Mouse (Mus musculus): ENCODE measurements at regions not wholly inside any gene's neighbourhood (a gene's known extent, or its start where the extent isn't known, plus 50 kb on each side); places are given as distances from the start of the nearest gene placed in this dataset.
A peak's percentile ranks its signal among the peaks of the same experiment; 100 is the strongest.

- TF ChIP-seq POLR2A (IDR thresholded peaks at IDR 0.05; ENCODE audit: borderline replicate concordance, extremely low read depth, low read depth, low read length), result no peak
- no peak for TF ChIP-seq CTCF (IDR thresholded peaks at IDR 0.05; ENCODE audit: insufficient read depth, low read length)
- WGBS, result 21% methylated on average over 3 of the region's 3 CpGs
- H3K4me3 ChIP-seq (replicated peaks; ENCODE audit: extremely low read depth, low read depth, low read length), result no peak overlapping the region
- DNase-seq, result no peak
- H3K4me1 ChIP-seq (ENCODE audit: control insufficient read depth, insufficient read depth, low read length), result no peaks in the 10 kb centered on the region
Observed at GRCm38 (mm10) chr14:120730226-120730625, 180.8 kb upstream of the Ipo5 start.

GRCm38 (mm10) chr14:120731679-120732281, 179.2 kb upstream of the Ipo5 start:
- WGBS, result 42% methylated on average over 7 of the region's 7 CpGs
- DNase-seq, result no peak
- Histone ChIP-seq H3K4me3 (replicated peaks; ENCODE audit: extremely low read depth, low read depth, low read length) (no peak overlapping the region), H3K4me1 (ENCODE audit: control insufficient read depth, insufficient read depth, low read length) (no peaks in the 10 kb centered on the region)
- no peak for TF ChIP-seq POLR2A (IDR thresholded peaks at IDR 0.05; ENCODE audit: borderline replicate concordance, extremely low read depth, low read depth, low read length)
- TF ChIP-seq CTCF (IDR thresholded peaks at IDR 0.05; ENCODE audit: insufficient read depth, low read length), result no peak

- no peaks in the 10 kb centered on the region for H3K4me1 ChIP-seq (ENCODE audit: control insufficient read depth, insufficient read depth, low read length)
- DNase-seq, result no peak
- 67% methylated on average over 15 of the region's 15 CpGs for WGBS
- H3K4me3 ChIP-seq (replicated peaks; ENCODE audit: extremely low read depth, low read depth, low read length), result no peak overlapping the region
- TF ChIP-seq POLR2A (IDR thresholded peaks at IDR 0.05; ENCODE audit: borderline replicate concordance, extremely low read depth, low read depth, low read length) (no peak), CTCF (IDR thresholded peaks at IDR 0.05; ENCODE audit: insufficient read depth, low read length) (no peak)
Observed at GRCm38 (mm10) chr14:120732400-120733138, 178.5 kb upstream of the Ipo5 start.

- H3K4me1 ChIP-seq (ENCODE audit: control insufficient read depth, insufficient read depth, low read length), result no peaks in the 10 kb centered on the region
- no peak for DNase-seq
- H3K4me3 ChIP-seq (replicated peaks; ENCODE audit: extremely low read depth, low read depth, low read length), result no peak overlapping the region
- WGBS, result 76% methylated on average over 5 of the region's 5 CpGs
- TF ChIP-seq CTCF (IDR thresholded peaks at IDR 0.05; ENCODE audit: insufficient read depth, low read length), result no peak
- no peak for TF ChIP-seq POLR2A (IDR thresholded peaks at IDR 0.05; ENCODE audit: borderline replicate concordance, extremely low read depth, low read depth, low read length)
Observed at GRCm38 (mm10) chr14:120741492-120742054, 169.5 kb upstream of the Ipo5 start.

DNA sequence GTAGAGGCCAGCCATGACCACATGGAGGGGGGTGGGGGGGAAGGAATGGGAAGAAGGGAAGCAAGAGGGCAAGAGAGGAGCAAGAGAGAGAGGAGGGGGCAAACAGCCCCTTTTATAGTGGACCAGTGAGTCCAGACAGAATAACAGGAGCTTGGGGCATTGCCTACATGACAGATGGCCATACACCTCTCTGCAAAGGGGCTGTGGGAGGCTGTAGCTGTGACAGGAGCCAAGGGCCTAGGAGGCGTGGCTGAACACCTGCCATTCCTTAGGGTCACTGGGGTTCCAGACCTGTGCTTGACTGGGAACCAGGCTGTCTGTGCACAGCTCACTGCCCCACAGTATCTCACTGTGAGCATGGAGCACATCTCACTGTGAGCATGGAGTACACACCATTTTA, 157.0 kb upstream of the Ipo5 start:
- Histone ChIP-seq H3K4me1 (ENCODE audit: control insufficient read depth, insufficient read depth, low read length) (no peaks in the 10 kb centered on the region), H3K4me3 (replicated peaks; ENCODE audit: extremely low read depth, low read depth, low read length) (no peak overlapping the region)
- TF ChIP-seq POLR2A (IDR thresholded peaks at IDR 0.05; ENCODE audit: borderline replicate concordance, extremely low read depth, low read depth, low read length) (no peak), CTCF (IDR thresholded peaks at IDR 0.05; ENCODE audit: insufficient read depth, low read length) (no peak)
- WGBS, result 80% methylated on average over 1 of the region's 1 CpGs
- no peak for DNase-seq

DNA sequence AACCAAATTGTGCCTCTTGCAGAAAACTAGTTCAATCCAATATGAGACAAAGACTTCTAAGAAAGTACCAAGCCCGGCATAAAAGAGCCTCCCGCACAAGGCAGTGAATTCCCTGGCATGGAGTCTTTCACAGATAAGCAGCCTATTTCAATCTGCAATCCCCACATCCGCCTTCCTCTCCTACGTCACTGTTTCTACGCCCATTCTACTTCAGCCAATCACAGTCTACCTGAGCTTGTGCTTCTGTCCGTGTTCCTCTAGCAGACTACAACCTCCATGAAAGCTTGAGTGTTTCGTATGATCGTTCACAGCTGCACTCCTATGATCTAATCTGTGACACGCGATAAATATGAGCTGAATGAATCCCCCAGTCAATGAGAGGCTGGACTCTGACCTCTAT, 155.6 kb upstream of the Ipo5 start:
- DNase-seq, result no peak
- WGBS, result 59% methylated on average over 10 of the region's 10 CpGs
- H3K4me1 ChIP-seq (ENCODE audit: control insufficient read depth, insufficient read depth, low read length), result no peaks in the 10 kb centered on the region
- no peak overlapping the region for H3K4me3 ChIP-seq (replicated peaks; ENCODE audit: extremely low read depth, low read depth, low read length)
- TF ChIP-seq CTCF (IDR thresholded peaks at IDR 0.05; ENCODE audit: insufficient read depth, low read length), result no peak
- TF ChIP-seq POLR2A (IDR thresholded peaks at IDR 0.05; ENCODE audit: borderline replicate concordance, extremely low read depth, low read depth, low read length), result no peak

DNA sequence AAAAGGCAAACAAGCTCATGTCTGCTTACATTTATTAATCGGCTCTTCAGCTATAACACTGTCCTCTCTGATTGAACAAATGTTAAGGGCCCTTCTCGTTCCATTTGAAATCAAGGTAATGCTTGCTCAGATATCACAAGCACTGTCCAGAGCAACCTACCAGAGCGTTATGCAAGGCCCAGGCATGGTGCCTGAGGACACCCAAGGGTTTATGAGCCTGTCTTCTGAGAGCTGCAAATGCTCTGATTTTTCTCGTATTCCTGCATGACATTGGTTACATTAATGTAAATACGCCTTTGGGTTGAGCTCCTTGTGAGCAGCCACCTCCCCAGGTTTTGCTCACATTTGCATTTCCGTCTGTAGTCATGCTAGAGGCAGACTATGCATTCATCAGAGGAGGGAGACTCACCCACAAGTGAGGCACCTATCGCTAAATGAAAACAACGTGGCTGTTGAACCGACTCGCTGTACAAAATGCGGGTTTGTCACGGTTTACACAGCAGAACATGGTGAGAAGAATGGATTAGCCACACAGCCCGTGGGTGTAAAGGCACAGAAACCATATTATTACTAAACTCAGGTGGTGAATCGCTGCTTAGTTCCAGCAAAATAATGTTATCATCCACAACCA, 152.7 kb upstream of the Ipo5 start:
- 82% methylated on average over 14 of the region's 14 CpGs for WGBS
- DNase-seq, result no peak
- TF ChIP-seq CTCF (IDR thresholded peaks at IDR 0.05; ENCODE audit: insufficient read depth, low read length) (no peak), POLR2A (IDR thresholded peaks at IDR 0.05; ENCODE audit: borderline replicate concordance, extremely low read depth, low read depth, low read length) (no peak)
- no peak overlapping the region for H3K4me3 ChIP-seq (replicated peaks; ENCODE audit: extremely low read depth, low read depth, low read length)
- no peaks in the 10 kb centered on the region for H3K4me1 ChIP-seq (ENCODE audit: control insufficient read depth, insufficient read depth, low read length)

DNA sequence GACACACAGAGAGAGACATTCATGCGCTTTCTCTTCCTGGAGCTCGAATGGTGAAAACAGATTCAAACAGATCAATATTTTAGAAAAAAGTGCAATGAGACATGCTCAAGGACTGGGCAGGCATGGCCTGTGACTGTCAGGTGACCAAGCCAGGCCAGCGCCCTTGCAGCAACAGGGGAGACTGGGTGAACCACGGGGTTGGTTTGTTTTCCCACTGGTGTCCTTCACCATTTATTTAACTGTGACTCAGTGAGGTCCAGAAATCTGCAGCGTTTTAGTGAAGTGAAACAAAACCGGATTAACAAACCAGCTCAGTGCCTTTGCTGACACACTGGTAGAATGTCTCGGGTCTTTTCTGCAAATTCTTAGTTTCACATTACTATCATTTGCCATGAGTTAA, 148.9 kb upstream of the Ipo5 start:
- WGBS, result 60% methylated on average over 7 of the region's 7 CpGs
- TF ChIP-seq CTCF (IDR thresholded peaks at IDR 0.05; ENCODE audit: insufficient read depth, low read length) (no peak), POLR2A (IDR thresholded peaks at IDR 0.05; ENCODE audit: borderline replicate concordance, extremely low read depth, low read depth, low read length) (no peak)
- DNase-seq, result no peak
- Histone ChIP-seq H3K4me3 (replicated peaks; ENCODE audit: extremely low read depth, low read depth, low read length) (no peak overlapping the region), H3K4me1 (ENCODE audit: control insufficient read depth, insufficient read depth, low read length) (no peaks in the 10 kb centered on the region)

DNA sequence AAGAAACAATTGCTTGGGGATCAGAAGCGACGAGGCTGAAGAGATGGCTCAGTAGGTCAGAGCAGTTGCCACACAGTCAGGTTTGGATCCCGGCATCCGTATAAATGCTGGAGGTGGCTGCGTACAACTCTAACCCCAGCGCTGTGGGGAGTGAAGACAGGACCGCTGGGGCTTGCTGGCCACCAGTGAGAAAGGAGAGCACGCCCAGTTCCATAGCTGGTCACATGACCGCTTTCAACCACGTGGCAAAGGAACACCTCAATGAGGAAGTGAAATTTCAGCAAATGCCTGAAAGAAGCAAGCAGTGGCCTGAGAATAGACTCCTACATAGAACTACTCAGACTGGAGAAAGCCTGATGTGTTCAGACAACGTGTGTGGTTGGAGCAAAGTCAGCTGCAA, 148.3 kb upstream of the Ipo5 start:
- no peak for DNase-seq
- Histone ChIP-seq H3K4me1 (ENCODE audit: control insufficient read depth, insufficient read depth, low read length) (no peaks in the 10 kb centered on the region), H3K4me3 (replicated peaks; ENCODE audit: extremely low read depth, low read depth, low read length) (no peak overlapping the region)
- 60% methylated on average over 11 of the region's 11 CpGs for WGBS
- peak; percentile 31; the same call in 1 of the 2 replicates for TF ChIP-seq POLR2A (IDR thresholded peaks at IDR 0.05; ENCODE audit: borderline replicate concordance, extremely low read depth, low read depth, low read length)
- TF ChIP-seq CTCF (IDR thresholded peaks at IDR 0.05; ENCODE audit: insufficient read depth, low read length), result no peak
